Mouse (Mus musculus) limb, embryonic 15.5 days (tissue): ENCODE measurements around the gene Trabd2b. TPM values are rescaled to one million over a fixed set of nuclear protein-coding genes. Genes with fewer than 3 reads are reported as not detected.

Source experiments
- ATAC-seq: fragments of 200-750 bp; cut with Nextera tagmentation; 2 replicates; pipeline ENCODE4 v1.8.0; 2017; ENCODE audit warnings: low read depth, moderate TSS enrichment; ENCODE audit not compliant: insufficient number of reproducible peaks, low FRiP score, low TSS enrichment
- H3K27ac ChIP-seq: fragments of 300-500 bp; sonication (generic); 2 replicates; pipeline ENCODE4 v1.5.1; 2015; ENCODE audit warnings: moderate library complexity, mild to moderate bottlenecking, inconsistent platforms
- H3K27me3 ChIP-seq: fragments of 300-500 bp; sonication (generic); 2 replicates; pipeline ENCODE4 v1.6.1; 2015; ENCODE audit warnings: inconsistent platforms
- H3K36me3 ChIP-seq: fragments of 300-500 bp; sonication (generic); 2 replicates; pipeline ENCODE4 v1.6.1; 2015; ENCODE audit warnings: inconsistent platforms
- H3K4me1 ChIP-seq: fragments of 300-500 bp; sonication (generic); 2 replicates; pipeline ENCODE4 v1.6.1; 2015; ENCODE audit warnings: inconsistent platforms
- H3K4me2 ChIP-seq: fragments of 300-500 bp; sonication (generic); 2 replicates; pipeline ENCODE4 v1.6.1; 2015; ENCODE audit warnings: mild to moderate bottlenecking, inconsistent platforms
- H3K4me3 ChIP-seq: fragments of 300-500 bp; sonication (generic); 2 replicates; pipeline ENCODE4 v1.5.1; 2015; ENCODE audit warnings: mild to moderate bottlenecking, inconsistent platforms
- H3K9ac ChIP-seq: fragments of 300-500 bp; sonication (generic); 2 replicates; pipeline ENCODE4 v1.6.1; 2015; ENCODE audit warnings: inconsistent platforms
- H3K9me3 ChIP-seq: fragments of 300-500 bp; sonication (generic); 2 replicates; pipeline ENCODE4 v1.6.1; 2016; ENCODE audit warnings: inconsistent platforms
- WGBS: fragments of 180-500 bp; shearing (Covaris S2); methylation state at CpG from one replicate; pipeline ENCODE4 v1.1.7; 2015; 5-methylcytosine and 5-hydroxymethylcytosine counted together
- polyA plus RNA-seq: library from polyadenylated mRNA; unstranded; fragments of >200 nt; fragmentation: Nextera tagmentation; extraction: Ambion mirVana; gene quantifications from 2 replicates; pipeline ENCODE4 v1.2.1, GENCODE M21; 2015

The Trabd2b gene
- polyA plus RNA-seq, 1 experiment from 2014 or later: 3.1 TPM

DNA sequence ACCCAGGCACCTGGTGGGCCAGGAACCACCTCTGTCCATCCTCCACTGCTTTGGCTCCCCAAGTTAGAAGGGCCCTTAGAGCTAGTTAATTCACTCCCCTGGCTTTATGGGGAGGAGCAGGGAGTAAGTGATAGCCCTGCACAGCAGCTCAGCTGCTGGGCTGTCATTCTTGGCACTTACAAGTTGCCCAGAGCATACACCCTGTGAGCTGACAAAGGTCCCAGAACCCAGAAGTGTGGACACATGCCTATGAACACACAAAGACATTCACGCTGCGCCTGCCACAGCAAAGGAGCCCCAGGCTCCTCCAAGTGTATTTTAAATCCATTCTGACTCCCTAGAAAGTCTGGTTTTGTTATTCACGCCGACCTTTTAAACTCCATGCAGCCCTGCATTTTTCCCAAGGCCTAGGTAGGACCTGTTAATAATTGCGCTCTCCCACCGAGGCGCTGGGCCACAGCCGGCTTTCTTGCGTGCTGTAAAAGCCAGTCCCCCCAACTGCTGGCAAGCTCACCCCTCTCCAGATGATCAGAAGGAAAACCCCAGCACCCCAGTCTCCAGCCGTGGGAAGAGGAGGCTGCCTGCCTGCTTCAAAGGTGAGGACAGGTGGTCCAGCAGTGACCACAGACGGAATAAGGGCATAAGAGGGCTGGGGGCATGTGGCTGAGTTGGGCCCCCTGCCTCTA, 144.1 kb downstream of the Trabd2b start:
- no peak overlapping the region for H3K4me3 ChIP-seq
- H3K9me3 ChIP-seq: no peaks in the 10 kb centered on the region
- H3K36me3 ChIP-seq: no peaks in the 10 kb centered on the region
- H3K9ac ChIP-seq: no peak overlapping the region
- 24% methylated on average over 11 of the region's 11 CpGs for WGBS
- H3K4me2 ChIP-seq: no peak overlapping the region
- no peak for ATAC-seq
- peaks cover 26% of the 10 kb centered on the region for H3K4me1 ChIP-seq
- H3K27me3 ChIP-seq: peaks cover 17% of the 10 kb centered on the region
- H3K27ac ChIP-seq: peak overlapping the region; percentile 59

GRCm38 (mm10) chr4:114556880-114557279, 150.4 kb downstream of the Trabd2b start:
- H3K27me3 ChIP-seq: peaks cover 61% of the 10 kb centered on the region

DNA sequence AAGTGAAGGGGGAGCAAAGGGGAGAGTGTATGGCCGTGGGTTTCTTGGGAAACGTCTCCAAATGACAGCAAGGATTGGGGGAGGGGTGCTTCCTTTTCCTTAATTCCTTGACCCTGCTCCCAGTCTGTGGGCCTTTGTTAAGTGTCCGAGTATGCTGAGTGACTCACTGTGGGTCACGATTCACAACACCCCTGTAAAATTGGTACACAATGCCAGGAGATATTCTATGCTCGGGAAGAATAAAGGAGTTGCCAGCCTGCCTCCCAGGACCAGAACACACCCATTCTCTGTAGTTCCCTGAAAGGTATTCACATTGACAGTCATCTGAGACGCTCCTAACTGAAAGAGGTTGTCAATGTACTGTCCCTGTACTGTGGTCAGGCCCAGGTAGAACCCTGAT, 151.2 kb downstream of the Trabd2b start:
- ATAC-seq: no peak
- Histone ChIP-seq H3K27ac (no peak overlapping the region), H3K9ac (no peak overlapping the region), H3K4me3 (no peak overlapping the region), H3K4me1 (peaks cover 18% of the 10 kb centered on the region), H3K9me3 (no peaks in the 10 kb centered on the region), H3K4me2 (no peak overlapping the region), H3K27me3 (peaks cover 69% of the 10 kb centered on the region), H3K36me3 (no peaks in the 10 kb centered on the region)
- WGBS: 58% methylated on average over 6 of the region's 6 CpGs

More at GRCm38 (mm10) chr4:114556880-114557279, 150.4 kb downstream of the Trabd2b start:
- Histone ChIP-seq H3K27ac (no peak overlapping the region), H3K9ac (no peak overlapping the region), H3K9me3 (no peaks in the 10 kb centered on the region), H3K4me3 (no peak overlapping the region), H3K4me1 (peaks cover 17% of the 10 kb centered on the region), H3K4me2 (no peak overlapping the region), H3K36me3 (no peaks in the 10 kb centered on the region)
- WGBS: 63% methylated on average over 5 of the region's 5 CpGs
- no peak for ATAC-seq

GRCm38 (mm10) chr4:114558487-114558886, 152.0 kb downstream of the Trabd2b start:
- Histone ChIP-seq H3K27me3 (peaks cover 71% of the 10 kb centered on the region), H3K9me3 (no peaks in the 10 kb centered on the region), H3K27ac (no peak overlapping the region), H3K4me1 (peaks cover 20% of the 10 kb centered on the region), H3K4me3 (no peak overlapping the region), H3K4me2 (no peak overlapping the region), H3K36me3 (no peaks in the 10 kb centered on the region), H3K9ac (no peak overlapping the region)
- no peak for ATAC-seq
- 28% methylated on average over 3 of the region's 3 CpGs for WGBS

GRCm38 (mm10) chr4:114560638-114561216, 154.2 kb downstream of the Trabd2b start:
- Histone ChIP-seq H3K27me3 (peaks cover 60% of the 10 kb centered on the region), H3K36me3 (no peaks in the 10 kb centered on the region), H3K9me3 (no peaks in the 10 kb centered on the region), H3K27ac (no peak overlapping the region), H3K9ac (no peak overlapping the region), H3K4me1 (peaks cover 33% of the 10 kb centered on the region), H3K4me2 (no peak overlapping the region), H3K4me3 (no peak overlapping the region)
- WGBS: 70% methylated on average over 17 of the region's 17 CpGs
- ATAC-seq: no peak

DNA sequence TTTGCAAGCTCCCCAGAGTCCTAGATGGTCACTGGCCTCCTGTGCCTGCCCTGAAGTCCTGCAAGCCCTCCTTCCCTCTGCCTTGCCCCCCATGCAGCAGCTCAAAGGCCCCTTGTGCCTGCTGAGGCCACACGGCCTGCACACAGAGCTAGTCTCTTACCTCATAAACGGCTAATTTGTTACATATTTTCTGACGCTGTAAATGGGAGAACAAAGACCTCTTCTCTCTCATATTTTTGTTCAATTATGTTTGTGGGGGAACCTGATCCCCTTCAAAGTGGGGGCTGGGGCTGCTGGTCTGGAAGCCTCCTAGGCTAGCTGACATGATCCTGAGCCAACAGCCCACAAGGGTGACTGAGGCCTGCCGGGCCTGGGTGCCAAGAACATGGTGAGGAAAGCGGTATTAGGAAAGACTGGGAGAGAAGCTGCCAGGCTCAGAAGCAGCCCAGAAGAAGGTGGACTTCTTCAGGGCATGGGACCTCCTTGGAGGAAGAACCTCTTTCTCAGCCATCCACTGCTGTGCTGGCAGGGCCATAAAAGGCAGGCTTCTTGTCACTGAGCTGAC, 157.7 kb downstream of the Trabd2b start:
- peaks cover 65% of the 10 kb centered on the region for H3K27me3 ChIP-seq
- no peaks in the 10 kb centered on the region for H3K36me3 ChIP-seq
- peak overlapping the region; percentile 5; the same call in 1 of the 2 replicates for H3K27ac ChIP-seq
- H3K9me3 ChIP-seq: no peaks in the 10 kb centered on the region
- WGBS: 27% methylated on average over 5 of the region's 5 CpGs
- peaks cover 26% of the 10 kb centered on the region for H3K4me1 ChIP-seq
- H3K4me3 ChIP-seq: no peak overlapping the region
- ATAC-seq: 0 out of 2 replicates have a peak, but pooled peaks have one; percentile 48
- no peak overlapping the region for H3K9ac ChIP-seq
- H3K4me2 ChIP-seq: no peak overlapping the region

DNA sequence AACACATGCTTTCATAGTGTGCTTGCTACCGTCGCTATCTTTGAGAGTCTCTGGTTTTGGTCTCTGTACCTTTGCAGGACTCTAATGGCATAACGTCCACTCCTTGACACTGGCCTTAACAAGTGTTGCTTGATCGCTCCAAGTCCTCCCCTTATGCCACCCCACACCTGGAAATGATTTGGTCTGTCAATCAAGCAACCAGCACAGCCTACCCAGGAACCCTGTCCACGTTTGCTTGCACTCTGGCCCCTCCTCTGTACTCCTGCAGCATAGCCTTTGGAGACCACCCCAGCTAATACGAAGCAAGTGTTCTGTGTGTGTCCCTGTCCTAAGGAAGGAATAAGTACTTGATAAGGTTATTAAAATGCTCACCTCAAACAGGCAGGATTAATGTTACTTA, 161.1 kb downstream of the Trabd2b start:
- no peak overlapping the region for H3K4me3 ChIP-seq
- no peak overlapping the region for H3K27ac ChIP-seq
- no peaks in the 10 kb centered on the region for H3K36me3 ChIP-seq
- no peak for ATAC-seq
- no peaks in the 10 kb centered on the region for H3K9me3 ChIP-seq
- peaks cover 26% of the 10 kb centered on the region for H3K4me1 ChIP-seq
- peaks cover 51% of the 10 kb centered on the region for H3K27me3 ChIP-seq
- no peak overlapping the region for H3K9ac ChIP-seq
- 37% methylated on average over 6 of the region's 6 CpGs for WGBS
- H3K4me2 ChIP-seq: no peak overlapping the region

DNA sequence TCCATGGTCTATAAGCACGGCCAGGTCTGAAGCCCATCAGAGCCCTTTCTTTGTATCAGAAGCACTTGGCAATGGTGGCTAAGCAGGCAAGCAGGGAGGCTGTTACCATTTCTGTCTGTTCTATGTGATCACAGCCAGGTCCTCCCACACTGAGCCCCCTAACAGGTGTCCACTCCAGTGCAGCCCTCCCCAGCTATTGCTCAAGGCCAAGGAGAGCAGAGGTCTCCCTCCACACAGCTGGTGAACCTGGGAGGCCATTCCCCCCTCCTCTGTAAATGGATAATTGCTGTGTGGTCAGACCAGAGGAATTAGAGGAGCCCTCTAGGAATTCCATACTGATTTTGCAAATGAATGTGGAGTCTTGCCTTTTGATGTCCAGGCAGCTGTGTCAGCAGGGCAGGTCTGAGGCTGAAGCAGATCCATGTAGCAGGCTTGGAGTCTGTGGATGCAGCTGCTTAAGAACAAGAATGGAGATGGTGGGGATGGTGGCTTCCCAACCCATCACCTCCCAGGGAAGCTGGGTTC, 161.6 kb downstream of the Trabd2b start:
- ATAC-seq: no peak

GRCm38 (mm10) chr4:114578153-114578950, 171.8 kb downstream of the Trabd2b start:
- H3K27me3 ChIP-seq: 0 out of 2 replicates have a peak, but pooled peaks cover 16% of the 10 kb centered on the region
- H3K36me3 ChIP-seq: no peaks in the 10 kb centered on the region
- peak overlapping the region; percentile 63; the same call in 1 of the 2 replicates for H3K27ac ChIP-seq
- H3K4me1 ChIP-seq: peaks cover 11% of the 10 kb centered on the region
- WGBS: 29% methylated on average over 12 of the region's 12 CpGs
- H3K9me3 ChIP-seq: no peaks in the 10 kb centered on the region
- H3K9ac ChIP-seq: no peak overlapping the region
- ATAC-seq: peak; percentile 41; the same call in 1 of the 2 replicates
- H3K4me2 ChIP-seq: no peak overlapping the region
- H3K4me3 ChIP-seq: no peak overlapping the region

More for the DNA sequence above, 161.6 kb downstream of the Trabd2b start:
- no peak overlapping the region for H3K9ac ChIP-seq
- no peak overlapping the region for H3K4me2 ChIP-seq
- WGBS: 61% methylated on average over 1 of the region's 1 CpGs
- peaks cover 24% of the 10 kb centered on the region for H3K4me1 ChIP-seq
- no peaks in the 10 kb centered on the region for H3K36me3 ChIP-seq
- no peak overlapping the region for H3K4me3 ChIP-seq
- H3K27me3 ChIP-seq: peaks cover 46% of the 10 kb centered on the region
- no peaks in the 10 kb centered on the region for H3K9me3 ChIP-seq
- no peak overlapping the region for H3K27ac ChIP-seq

GRCm38 (mm10) chr4:114583546-114584144, 177.1 kb downstream of the Trabd2b start:
- no peak for ATAC-seq
- Histone ChIP-seq H3K4me2 (no peak overlapping the region), H3K9me3 (no peaks in the 10 kb centered on the region), H3K27ac (no peak overlapping the region), H3K9ac (no peak overlapping the region), H3K4me1 (peaks cover under 1% of the 10 kb centered on the region; the same call in 1 of the 2 replicates), H3K36me3 (no peaks in the 10 kb centered on the region), H3K4me3 (no peak overlapping the region), H3K27me3 (peaks cover 21% of the 10 kb centered on the region; the same call in 1 of the 2 replicates)
- WGBS: 78% methylated on average over 2 of the region's 2 CpGs

DNA sequence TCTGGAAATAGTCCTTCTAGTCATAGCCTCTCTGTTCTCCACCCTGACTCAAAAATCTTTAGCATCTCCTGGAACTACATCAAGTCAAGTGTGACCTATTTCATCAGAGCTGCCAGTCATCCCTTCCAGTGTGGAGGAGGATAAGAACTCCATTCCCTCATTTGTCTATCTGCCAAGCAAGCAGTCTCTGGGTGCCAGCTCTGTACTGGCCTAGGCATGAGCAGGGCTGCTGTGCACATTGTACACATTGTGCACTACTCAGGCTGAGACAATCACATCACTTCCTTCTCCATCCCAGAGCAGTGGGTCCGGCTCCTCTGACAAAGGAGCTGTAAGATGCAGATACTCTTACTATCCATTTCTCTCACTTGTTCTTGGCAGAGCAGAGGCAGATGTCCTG, 178.2 kb downstream of the Trabd2b start:
- H3K4me1 ChIP-seq: no peaks in the 10 kb centered on the region; the same call in 1 of the 2 replicates
- no peak overlapping the region for H3K27ac ChIP-seq
- no peaks in the 10 kb centered on the region for H3K36me3 ChIP-seq
- no peak for ATAC-seq
- no peak overlapping the region for H3K4me2 ChIP-seq
- peaks cover 17% of the 10 kb centered on the region; the same call in 1 of the 2 replicates for H3K27me3 ChIP-seq
- no peak overlapping the region for H3K4me3 ChIP-seq
- 67% methylated on average over 1 of the region's 1 CpGs for WGBS
- H3K9me3 ChIP-seq: no peaks in the 10 kb centered on the region
- no peak overlapping the region for H3K9ac ChIP-seq
